Mouse (Mus musculus): ENCODE data around the gene Dhx35. TPM values are rescaled to one million over a fixed set of nuclear protein-coding genes. Genes with fewer than 3 reads are reported as not detected.

Dhx35 gene
- polyA plus RNA-seq, 1 experiment from 2014 or later = 13.0 TPM

- WGBS = 9% methylated on average over 15 of the region's 15 CpGs
- ATAC-seq = no peak; the same call in 1 of the 2 replicates
Observed at GRCm38 (mm10) chr2:158795043-158795442, 436 bp downstream of the Dhx35 start.

GRCm38 (mm10) chr2:158795875-158796274, 1.3 kb downstream of the Dhx35 start:
- Histone ChIP-seq H3K4me3 (ENCODE audit: low read length) (no peak overlapping the region), H3K27me3 (replicated peaks; ENCODE audit: control insufficient read depth, insufficient read depth, low read length) (no peaks in the 10 kb centered on the region), H3K36me3 (ENCODE audit: control insufficient read depth, insufficient read depth, low read length) (no peaks in the 10 kb centered on the region; the same call in 1 of the 2 replicates), H3K4me2 (ENCODE audit: low read length) (no peak overlapping the region), H3K9ac (ENCODE audit: low read depth, low read length) (no peak overlapping the region), H3K9me3 (ENCODE audit: control insufficient read depth, low read length) (no peaks in the 10 kb centered on the region), H3K27ac (ENCODE audit: low read depth, low read length) (no peak overlapping the region), H3K4me1 (ENCODE audit: control insufficient read depth, insufficient read depth, low read depth, low read length) (peaks cover 9% of the 10 kb centered on the region)
- no peak for ATAC-seq
- whole genome bisulfite sequencing = 87% methylated on average over 2 of the region's 2 CpGs

More at GRCm38 (mm10) chr2:158795043-158795442, 436 bp downstream of the Dhx35 start:
- Histone ChIP-seq H3K4me3 (ENCODE audit: low read length) (peak overlapping the region; percentile 87), H3K27ac (ENCODE audit: low read depth, low read length) (peak overlapping the region; percentile 77), H3K4me2 (ENCODE audit: low read length) (peak overlapping the region; percentile 83), H3K9ac (ENCODE audit: low read depth, low read length) (peak overlapping the region; percentile 86), H3K4me1 (ENCODE audit: control insufficient read depth, insufficient read depth, low read depth, low read length) (peaks cover 9% of the 10 kb centered on the region), H3K36me3 (ENCODE audit: control insufficient read depth, insufficient read depth, low read length) (no peaks in the 10 kb centered on the region), H3K9me3 (ENCODE audit: control insufficient read depth, low read length) (no peaks in the 10 kb centered on the region), H3K27me3 (replicated peaks; ENCODE audit: control insufficient read depth, insufficient read depth, low read length) (no peaks in the 10 kb centered on the region)

GRCm38 (mm10) chr2:158799328-158799727, 4.7 kb downstream of the Dhx35 start:
- Histone ChIP-seq H3K4me3 (ENCODE audit: low read length) (no peak overlapping the region), H3K9ac (ENCODE audit: low read depth, low read length) (no peak overlapping the region), H3K27me3 (replicated peaks; ENCODE audit: control insufficient read depth, insufficient read depth, low read length) (no peaks in the 10 kb centered on the region), H3K4me2 (ENCODE audit: low read length) (no peak overlapping the region), H3K4me1 (ENCODE audit: control insufficient read depth, insufficient read depth, low read depth, low read length) (peaks cover 4% of the 10 kb centered on the region), H3K27ac (ENCODE audit: low read depth, low read length) (no peak overlapping the region), H3K36me3 (ENCODE audit: control insufficient read depth, insufficient read depth, low read length) (peaks cover 3% of the 10 kb centered on the region; the same call in 1 of the 2 replicates), H3K9me3 (ENCODE audit: control insufficient read depth, low read length) (no peaks in the 10 kb centered on the region)
- ATAC-seq = no peak
- WGBS = 31% methylated on average over 4 of the region's 4 CpGs

- 90% methylated on average over 8 of the region's 8 CpGs for WGBS
- Histone ChIP-seq H3K36me3 (ENCODE audit: control insufficient read depth, insufficient read depth, low read length) (peaks cover 3% of the 10 kb centered on the region; the same call in 1 of the 2 replicates), H3K4me3 (ENCODE audit: low read length) (no peak overlapping the region), H3K9me3 (ENCODE audit: control insufficient read depth, low read length) (no peaks in the 10 kb centered on the region), H3K27ac (ENCODE audit: low read depth, low read length) (no peak overlapping the region), H3K4me2 (ENCODE audit: low read length) (no peak overlapping the region), H3K27me3 (replicated peaks; ENCODE audit: control insufficient read depth, insufficient read depth, low read length) (no peaks in the 10 kb centered on the region), H3K4me1 (ENCODE audit: control insufficient read depth, insufficient read depth, low read depth, low read length) (no peaks in the 10 kb centered on the region), H3K9ac (ENCODE audit: low read depth, low read length) (no peak overlapping the region)
- no peak for ATAC-seq
Observed at GRCm38 (mm10) chr2:158800788-158801187, 6.2 kb downstream of the Dhx35 start.

- no peaks in the 10 kb centered on the region for H3K27me3 ChIP-seq (replicated peaks; ENCODE audit: control insufficient read depth, insufficient read depth, low read length)
- H3K4me1 ChIP-seq (ENCODE audit: control insufficient read depth, insufficient read depth, low read depth, low read length) = no peaks in the 10 kb centered on the region
- H3K27ac ChIP-seq (ENCODE audit: low read depth, low read length) = no peak overlapping the region
- H3K9ac ChIP-seq (ENCODE audit: low read depth, low read length) = no peak overlapping the region
- no peaks in the 10 kb centered on the region for H3K9me3 ChIP-seq (ENCODE audit: control insufficient read depth, low read length)
- WGBS = 91% methylated on average over 8 of the region's 8 CpGs
- H3K4me3 ChIP-seq (ENCODE audit: low read length) = no peak overlapping the region
- H3K36me3 ChIP-seq (ENCODE audit: control insufficient read depth, insufficient read depth, low read length) = peaks cover 5% of the 10 kb centered on the region; the same call in 1 of the 2 replicates
- H3K4me2 ChIP-seq (ENCODE audit: low read length) = no peak overlapping the region
- no peak for ATAC-seq
Observed at GRCm38 (mm10) chr2:158803575-158803974, 9.0 kb downstream of the Dhx35 start.

GRCm38 (mm10) chr2:158815686-158816085, 21.1 kb downstream of the Dhx35 start:
- Histone ChIP-seq H3K4me2 (ENCODE audit: low read length) (no peak overlapping the region), H3K4me3 (ENCODE audit: low read length) (no peak overlapping the region), H3K4me1 (ENCODE audit: control insufficient read depth, insufficient read depth, low read depth, low read length) (no peaks in the 10 kb centered on the region), H3K9ac (ENCODE audit: low read depth, low read length) (no peak overlapping the region), H3K27ac (ENCODE audit: low read depth, low read length) (no peak overlapping the region), H3K27me3 (replicated peaks; ENCODE audit: control insufficient read depth, insufficient read depth, low read length) (no peaks in the 10 kb centered on the region), H3K9me3 (ENCODE audit: control insufficient read depth, low read length) (no peaks in the 10 kb centered on the region), H3K36me3 (ENCODE audit: control insufficient read depth, insufficient read depth, low read length) (peaks cover 10% of the 10 kb centered on the region)
- no peak for ATAC-seq

GRCm38 (mm10) chr2:158816239-158816638, 21.6 kb downstream of the Dhx35 start:
- Histone ChIP-seq H3K4me1 (ENCODE audit: control insufficient read depth, insufficient read depth, low read depth, low read length) (no peaks in the 10 kb centered on the region), H3K9me3 (ENCODE audit: control insufficient read depth, low read length) (no peaks in the 10 kb centered on the region), H3K4me2 (ENCODE audit: low read length) (no peak overlapping the region), H3K36me3 (ENCODE audit: control insufficient read depth, insufficient read depth, low read length) (peaks cover 10% of the 10 kb centered on the region), H3K27me3 (replicated peaks; ENCODE audit: control insufficient read depth, insufficient read depth, low read length) (no peaks in the 10 kb centered on the region), H3K9ac (ENCODE audit: low read depth, low read length) (no peak overlapping the region), H3K4me3 (ENCODE audit: low read length) (no peak overlapping the region), H3K27ac (ENCODE audit: low read depth, low read length) (no peak overlapping the region)
- WGBS = 97% methylated on average over 4 of the region's 4 CpGs
- no peak for ATAC-seq

GRCm38 (mm10) chr2:158817708-158818107, 23.1 kb downstream of the Dhx35 start:
- ATAC-seq = no peak
- Histone ChIP-seq H3K4me3 (ENCODE audit: low read length) (no peak overlapping the region), H3K9me3 (ENCODE audit: control insufficient read depth, low read length) (no peaks in the 10 kb centered on the region), H3K36me3 (ENCODE audit: control insufficient read depth, insufficient read depth, low read length) (peaks cover 8% of the 10 kb centered on the region; the same call in 1 of the 2 replicates), H3K27me3 (replicated peaks; ENCODE audit: control insufficient read depth, insufficient read depth, low read length) (no peaks in the 10 kb centered on the region), H3K9ac (ENCODE audit: low read depth, low read length) (no peak overlapping the region), H3K4me1 (ENCODE audit: control insufficient read depth, insufficient read depth, low read depth, low read length) (no peaks in the 10 kb centered on the region), H3K4me2 (ENCODE audit: low read length) (no peak overlapping the region), H3K27ac (ENCODE audit: low read depth, low read length) (no peak overlapping the region)
- 86% methylated on average over 8 of the region's 8 CpGs for WGBS

GRCm38 (mm10) chr2:158828124-158828523, 33.5 kb downstream of the Dhx35 start:
- no peak overlapping the region for H3K4me2 ChIP-seq (ENCODE audit: low read length)
- WGBS = 88% methylated on average over 2 of the region's 2 CpGs
- H3K4me3 ChIP-seq (ENCODE audit: low read length) = no peak overlapping the region
- peaks cover 2% of the 10 kb centered on the region for H3K4me1 ChIP-seq (ENCODE audit: control insufficient read depth, insufficient read depth, low read depth, low read length)
- H3K27ac ChIP-seq (ENCODE audit: low read depth, low read length) = no peak overlapping the region
- no peak overlapping the region for H3K9ac ChIP-seq (ENCODE audit: low read depth, low read length)
- H3K9me3 ChIP-seq (ENCODE audit: control insufficient read depth, low read length) = no peaks in the 10 kb centered on the region
- ATAC-seq = no peak
- H3K27me3 ChIP-seq (replicated peaks; ENCODE audit: control insufficient read depth, insufficient read depth, low read length) = no peaks in the 10 kb centered on the region
- peaks cover 11% of the 10 kb centered on the region for H3K36me3 ChIP-seq (ENCODE audit: control insufficient read depth, insufficient read depth, low read length)

- ATAC-seq = no peak
- 73% methylated on average over 6 of the region's 6 CpGs for WGBS
- no peak overlapping the region for H3K9ac ChIP-seq (ENCODE audit: low read depth, low read length)
- H3K4me3 ChIP-seq (ENCODE audit: low read length) = no peak overlapping the region
- H3K9me3 ChIP-seq (ENCODE audit: control insufficient read depth, low read length) = no peaks in the 10 kb centered on the region
- no peak overlapping the region for H3K27ac ChIP-seq (ENCODE audit: low read depth, low read length)
- H3K4me1 ChIP-seq (ENCODE audit: control insufficient read depth, insufficient read depth, low read depth, low read length) = peaks cover 8% of the 10 kb centered on the region
- H3K36me3 ChIP-seq (ENCODE audit: control insufficient read depth, insufficient read depth, low read length) = peaks cover 11% of the 10 kb centered on the region
- no peak overlapping the region for H3K4me2 ChIP-seq (ENCODE audit: low read length)
- H3K27me3 ChIP-seq (replicated peaks; ENCODE audit: control insufficient read depth, insufficient read depth, low read length) = no peaks in the 10 kb centered on the region
Observed at GRCm38 (mm10) chr2:158829746-158830145, 35.1 kb downstream of the Dhx35 start.

Data from hindbrain, embryonic 16.5 days (tissue).